Mouse (Mus musculus) C2C12 (cell line): ENCODE data around the gene Hoxc9. TPM values are rescaled to one million over a fixed set of nuclear protein-coding genes. Genes with fewer than 3 reads are reported as not detected.

ENCODE experiments used
- H3K27me3 ChIP-seq: one replicate; pipeline ENCODE4 v1.6.1; 2011; ENCODE audit not compliant: control insufficient read depth, insufficient read depth, insufficient read length
- H3K36me3 ChIP-seq: one replicate; pipeline ENCODE4 v1.6.1; 2011; ENCODE audit not compliant: control insufficient read depth, insufficient read depth
- H3K4me3 ChIP-seq: one replicate; pipeline ENCODE4 v1.5.1; 2011; ENCODE audit warnings: mild to moderate bottlenecking, control low read depth; ENCODE audit not compliant: poor library complexity, insufficient read depth, severe bottlenecking
- H3K79me2 ChIP-seq: one replicate; pipeline ENCODE4 v1.6.1; 2011; ENCODE audit not compliant: control insufficient read depth, insufficient read depth
- H3K79me3 ChIP-seq: one replicate; pipeline ENCODE4 v1.6.1; 2011; ENCODE audit warnings: low read depth, control low read depth
- H3ac ChIP-seq: one replicate; pipeline ENCODE3; 2011; ENCODE audit warnings: low read depth; ENCODE audit not compliant: control insufficient read depth, insufficient read length
- CEBPB ChIP-seq: IDR thresholded peaks from one replicate; pipeline ENCODE4 v1.6.1; 2011; ENCODE audit warnings: low read depth, mild to moderate bottlenecking, control low read depth, moderate library complexity
- CTCF ChIP-seq: IDR thresholded peaks from one replicate; pipeline ENCODE4 v1.5.1; 2011; ENCODE audit not compliant: control insufficient read depth, insufficient read depth, insufficient read length
- FOSL1 ChIP-seq: IDR thresholded peaks from one replicate; pipeline ENCODE4 v1.8.0; 2011; ENCODE audit warnings: mild to moderate bottlenecking, low read length; ENCODE audit not compliant: poor library complexity, insufficient read depth, severe bottlenecking
- MAX ChIP-seq: IDR thresholded peaks from one replicate; pipeline ENCODE4 v1.6.1; 2011; ENCODE audit warnings: mild to moderate bottlenecking, control low read depth
- MYOD1 ChIP-seq: IDR thresholded peaks from one replicate; pipeline ENCODE4 v1.6.1; 2011; ENCODE audit warnings: low read depth; ENCODE audit not compliant: control insufficient read depth, insufficient read length
- MYOG ChIP-seq: IDR thresholded peaks from one replicate; pipeline ENCODE4 v1.6.1; 2011; ENCODE audit not compliant: control insufficient read depth, insufficient read length; ENCODE audit errors: extremely low read depth
- USF1 ChIP-seq: IDR thresholded peaks from one replicate; pipeline ENCODE4 v1.6.1; 2011; ENCODE audit warnings: low read depth, mild to moderate bottlenecking, control low read depth, moderate library complexity
- polyA plus RNA-seq: library from polyadenylated mRNA; unstranded; fragments of >200 nt; fragmentation: generic; extraction: Trizol; gene quantifications from one replicate; pipeline ENCODE4 v1.2.1, GENCODE M21; 2012; ENCODE audit warnings: missing spikeins

The Hoxc9 gene
- polyA plus RNA-seq, 1 experiment, result 9.4 TPM

GRCm38 (mm10) chr15:103027266-103028235 is 51.3 kb downstream of the Hoxc9 start:
- TF ChIP-seq MAX (no peak), MYOG (no peak), USF1 (no peak), FOSL1 (no peak), CEBPB (no peak), MYOD1 (no peak), CTCF (no peak)
- Histone ChIP-seq H3K36me3 (no peaks in the 10 kb centered on the region), H3K4me3 (peak overlapping the region; percentile 21), H3ac (peak overlapping the region; percentile 58), H3K27me3 (no peaks in the 10 kb centered on the region), H3K79me3 (no peaks in the 10 kb centered on the region), H3K79me2 (peaks cover 4% of the 10 kb centered on the region)

GRCm38 (mm10) chr15:103028916-103029512 is 52.8 kb downstream of the Hoxc9 start:
- no peak overlapping the region for H3ac ChIP-seq
- no peak for TF ChIP-seq CEBPB
- no peak for TF ChIP-seq CTCF
- TF ChIP-seq MYOG, result no peak
- no peak for TF ChIP-seq FOSL1
- no peak for TF ChIP-seq MAX
- no peak for TF ChIP-seq MYOD1
- TF ChIP-seq USF1, result no peak
- H3K36me3 ChIP-seq, result no peaks in the 10 kb centered on the region
- no peak overlapping the region for H3K4me3 ChIP-seq
- no peaks in the 10 kb centered on the region for H3K27me3 ChIP-seq
- H3K79me2 ChIP-seq, result peaks cover 4% of the 10 kb centered on the region
- H3K79me3 ChIP-seq, result no peaks in the 10 kb centered on the region

GRCm38 (mm10) chr15:103030142-103030541 is 53.9 kb downstream of the Hoxc9 start:
- no peak overlapping the region for H3ac ChIP-seq
- H3K27me3 ChIP-seq, result no peaks in the 10 kb centered on the region
- H3K4me3 ChIP-seq, result no peak overlapping the region
- peaks cover 4% of the 10 kb centered on the region for H3K79me2 ChIP-seq
- H3K36me3 ChIP-seq, result no peaks in the 10 kb centered on the region
- H3K79me3 ChIP-seq, result no peaks in the 10 kb centered on the region
- TF ChIP-seq CEBPB, result no peak
- TF ChIP-seq MYOG, result no peak
- TF ChIP-seq CTCF, result no peak
- no peak for TF ChIP-seq FOSL1
- TF ChIP-seq MYOD1, result no peak
- TF ChIP-seq USF1, result no peak
- TF ChIP-seq MAX, result no peak

GRCm38 (mm10) chr15:103032167-103032566 is 55.9 kb downstream of the Hoxc9 start:
- no peaks in the 10 kb centered on the region for H3K36me3 ChIP-seq
- H3K27me3 ChIP-seq, result no peaks in the 10 kb centered on the region
- no peak overlapping the region for H3K4me3 ChIP-seq

GRCm38 (mm10) chr15:103032646-103033575 is 56.7 kb downstream of the Hoxc9 start:
- Histone ChIP-seq H3ac (no peak overlapping the region), H3K36me3 (no peaks in the 10 kb centered on the region), H3K27me3 (no peaks in the 10 kb centered on the region), H3K79me3 (no peaks in the 10 kb centered on the region), H3K4me3 (no peak overlapping the region), H3K79me2 (no peaks in the 10 kb centered on the region)
- TF ChIP-seq USF1 (no peak), MYOG (no peak), CTCF (no peak), MYOD1 (no peak), FOSL1 (no peak), MAX (no peak), CEBPB (no peak)

More at GRCm38 (mm10) chr15:103032167-103032566, 55.9 kb downstream of the Hoxc9 start:
- Histone ChIP-seq H3ac (no peak overlapping the region), H3K79me2 (no peaks in the 10 kb centered on the region), H3K79me3 (no peaks in the 10 kb centered on the region)
- no peak for TF ChIP-seq CEBPB
- no peak for TF ChIP-seq FOSL1
- TF ChIP-seq MAX, result no peak
- no peak for TF ChIP-seq USF1
- TF ChIP-seq CTCF, result no peak
- TF ChIP-seq MYOG, result no peak
- TF ChIP-seq MYOD1, result no peak
